Mouse (Mus musculus) mature B cell (primary cell): ENCODE measurements at regions not wholly inside any gene's neighbourhood (a gene's known extent, or its start where the extent isn't known, plus 50 kb on each side); places are given as distances from the start of the nearest gene placed in this dataset.

ENCODE experiments used
- in situ Hi-C: fragments of 300-500 bp; cut with MboI; formaldehyde crosslinking; loops from 2 replicates; pipeline ENCODE4 v1.14.3; 2019

DNA sequence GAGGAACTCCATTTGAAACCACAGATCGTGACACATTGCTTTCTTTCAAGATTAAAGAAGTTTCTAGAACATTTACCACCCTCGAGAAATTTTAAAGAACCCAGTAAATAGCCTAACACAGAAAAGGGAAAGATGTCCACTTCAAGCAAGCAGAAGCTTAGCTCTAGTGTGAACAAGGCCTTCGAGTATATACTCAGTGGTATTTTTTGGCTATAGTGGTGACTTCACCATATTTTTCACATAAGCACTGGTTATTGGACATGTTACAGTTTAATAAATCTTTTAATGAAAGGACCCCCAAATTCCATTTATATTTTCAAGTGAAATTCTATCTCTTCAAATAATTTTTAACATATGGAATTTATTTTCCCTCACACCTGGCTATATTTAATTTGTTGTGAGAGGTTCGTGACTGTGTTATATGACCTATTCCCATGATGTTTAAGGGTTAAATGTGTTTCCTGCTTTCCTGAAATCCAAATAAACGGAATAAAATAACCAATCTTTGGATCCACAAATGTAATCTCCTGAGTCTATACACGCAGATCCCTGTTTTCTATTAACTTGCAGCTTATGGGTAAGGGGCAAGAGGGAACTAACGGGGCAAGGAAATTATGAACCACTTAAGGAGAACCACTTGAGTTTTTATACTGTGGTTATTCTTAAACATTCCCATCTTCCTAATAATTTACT lies 60.6 kb upstream of the Tas2r134 start:
- in situ Hi-C loops, result no loop called here

DNA sequence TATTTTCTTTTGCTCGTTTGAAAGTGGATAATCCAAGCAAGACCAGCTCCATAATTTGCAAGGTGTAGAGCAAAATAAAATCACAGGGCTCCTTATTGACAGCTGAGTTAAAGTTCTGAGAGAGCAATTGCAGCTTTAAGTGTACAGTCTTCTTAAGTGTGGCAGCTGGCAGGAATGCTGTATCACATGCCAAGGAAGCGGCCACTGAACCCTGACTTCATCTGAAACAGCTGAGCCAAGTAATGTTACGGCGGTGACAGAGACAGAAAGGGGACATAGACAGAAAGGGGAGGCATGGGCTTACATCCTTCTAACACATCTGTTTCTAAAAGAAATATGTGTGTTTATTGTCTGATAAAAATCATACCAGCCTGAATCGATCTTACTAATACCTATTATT lies 63.4 kb upstream of the Tas2r134 start:
- in situ Hi-C loops, result no loop called here

DNA sequence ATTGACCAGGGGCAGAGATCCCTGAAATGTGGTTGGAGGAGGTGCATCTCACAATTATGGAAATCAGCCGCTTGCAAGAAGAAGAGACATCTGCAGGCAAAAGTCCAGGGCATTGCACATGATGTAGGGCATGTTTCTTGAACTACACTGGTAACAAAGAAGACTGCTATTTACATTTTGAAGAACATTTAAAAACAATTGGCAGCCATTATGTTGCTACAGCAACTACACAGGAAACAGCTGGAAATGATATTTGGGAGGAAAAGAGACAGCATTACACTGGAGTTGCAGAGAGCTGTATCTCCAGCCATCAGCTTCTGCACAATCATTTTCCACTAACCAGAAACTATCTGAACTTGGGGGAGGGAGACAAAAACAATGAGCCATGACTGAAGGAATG lies 64.1 kb upstream of the Tas2r134 start:
- in situ Hi-C loops, result no loop called here

DNA sequence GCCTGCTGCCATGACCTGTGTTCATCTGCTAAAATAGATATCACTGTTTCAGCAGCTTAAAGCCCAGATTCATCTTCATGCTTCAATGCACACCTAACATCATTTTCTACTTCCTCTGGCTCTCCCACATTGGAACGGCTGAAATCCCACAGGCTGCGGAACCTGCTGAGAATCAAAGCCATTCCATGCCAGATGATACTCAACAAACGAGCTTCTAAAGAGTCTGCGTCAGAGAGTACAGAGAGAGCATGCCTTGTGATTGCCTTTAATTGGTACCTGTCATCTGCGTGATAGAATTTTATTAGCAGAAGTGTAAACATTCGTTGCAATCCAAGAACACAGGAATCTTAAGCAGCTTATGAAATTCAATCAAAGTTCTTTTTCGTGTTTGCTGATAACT lies 76.4 kb upstream of the Tas2r134 start:
- in situ Hi-C loops, result no loop called here

DNA sequence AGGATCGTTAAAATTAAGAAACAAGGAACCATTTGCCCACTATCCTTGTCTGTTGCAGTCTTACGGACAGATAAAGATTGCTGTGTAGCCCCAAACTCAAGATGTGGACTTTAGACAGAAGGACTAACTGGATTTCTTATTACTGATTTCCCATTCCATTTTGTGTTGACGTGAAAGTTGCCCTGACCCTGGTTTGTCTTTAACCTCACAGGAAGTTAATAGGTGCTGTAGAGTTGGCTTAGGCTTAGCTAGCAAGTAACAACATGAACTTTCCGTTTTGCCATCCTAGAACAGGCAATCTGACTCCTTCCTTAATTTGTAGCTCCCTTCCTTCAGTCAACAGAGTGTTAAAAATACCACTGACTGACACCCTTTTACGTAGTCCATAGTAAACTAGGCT lies 78.2 kb upstream of the Tas2r134 start:
- in situ Hi-C loops, result no loop called here

DNA sequence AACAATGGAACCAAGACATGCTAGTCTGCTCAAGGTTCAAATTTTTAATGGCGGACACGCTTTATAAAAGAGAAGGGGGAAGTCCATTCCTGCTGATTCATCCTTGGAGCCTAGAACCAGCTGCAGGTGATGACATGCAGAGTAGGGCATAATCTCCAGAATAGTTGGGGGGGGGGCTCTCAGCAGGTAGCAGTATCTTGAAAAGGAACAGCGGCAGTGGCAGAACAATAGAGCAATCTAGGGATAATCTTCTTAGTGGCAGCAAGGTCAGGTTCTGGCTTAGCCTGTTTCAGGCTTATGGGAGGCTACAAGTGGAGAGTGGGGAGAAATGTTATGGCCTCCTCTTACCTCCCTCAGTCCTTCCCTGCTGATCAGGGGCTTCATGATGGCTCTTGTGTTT lies 81.1 kb upstream of the Tas2r134 start:
- in situ Hi-C loops, result no loop called here

DNA sequence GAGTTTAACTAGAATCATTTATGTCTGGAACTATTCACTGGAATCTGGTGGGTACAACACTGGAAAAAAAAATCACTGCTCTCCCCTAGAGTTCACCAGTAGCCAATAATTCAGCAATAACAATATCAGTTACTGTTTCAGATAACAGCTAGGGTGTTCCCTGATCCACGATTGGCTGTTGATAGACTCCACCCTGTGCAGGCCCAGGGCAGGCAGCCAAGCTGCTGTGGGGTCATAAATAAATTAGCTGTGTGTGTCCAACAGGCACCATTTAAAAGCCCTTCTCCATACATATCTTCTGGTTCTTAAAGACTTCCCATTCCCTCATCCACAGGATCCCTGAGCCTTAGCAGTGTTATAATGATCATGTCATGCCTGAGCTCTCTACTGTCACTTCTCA lies 83.4 kb upstream of the Tas2r134 start:
- in situ Hi-C loops, result no loop called here

DNA sequence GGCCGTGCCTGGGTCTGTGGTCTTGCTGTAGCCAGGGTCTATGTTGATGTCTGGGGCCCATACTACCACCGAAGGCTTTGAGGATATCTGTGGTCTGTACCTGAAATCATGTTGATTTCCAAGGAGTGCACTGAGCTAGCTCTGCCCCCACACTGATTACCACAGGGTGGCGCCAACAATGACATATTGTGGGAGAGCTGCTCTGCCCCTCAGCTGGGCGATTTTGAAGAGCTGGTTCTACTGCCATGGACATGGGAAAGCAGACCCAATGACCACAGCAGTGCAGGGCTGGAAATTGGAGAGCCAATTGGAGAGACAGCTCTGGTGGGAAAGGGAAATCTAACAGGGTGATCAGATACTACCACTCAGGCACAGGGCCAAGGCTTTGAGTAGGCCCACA lies 85.0 kb upstream of the Tas2r134 start:
- in situ Hi-C loops, result no loop called here

DNA sequence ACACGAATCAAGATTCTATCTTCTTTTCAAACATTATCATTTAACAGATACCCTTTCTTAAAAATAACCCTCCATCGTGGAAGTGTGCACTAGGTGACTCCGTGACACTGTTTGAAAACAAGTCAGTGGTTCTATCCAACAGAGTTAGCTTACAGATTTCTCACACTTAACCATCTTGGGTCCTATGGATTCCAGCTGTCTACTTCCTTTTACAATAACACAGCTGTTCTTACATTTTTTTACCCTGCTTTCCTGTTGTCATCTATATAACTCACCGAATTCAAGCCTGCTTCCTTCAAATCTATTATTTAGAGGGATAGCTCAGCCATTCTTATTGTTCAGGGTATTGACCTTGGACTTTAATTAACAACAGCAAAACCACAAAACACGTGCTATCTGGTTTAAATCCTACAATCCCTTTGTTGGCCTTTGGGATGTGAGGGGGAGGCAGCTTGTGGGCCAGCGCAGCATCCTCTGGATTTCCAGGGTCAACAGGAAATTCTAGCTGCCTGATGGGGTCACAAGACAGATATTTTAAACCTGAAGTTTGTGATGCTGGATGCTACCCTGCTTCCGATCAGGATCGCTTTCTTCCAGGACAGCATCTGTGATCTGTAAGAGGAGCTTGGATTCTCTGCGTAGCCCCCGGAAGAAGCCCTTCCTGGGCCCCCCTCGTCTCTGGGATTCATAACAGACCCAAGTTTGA lies 94.4 kb upstream of the Tas2r134 start:
- in situ Hi-C loops, result no loop called here

DNA sequence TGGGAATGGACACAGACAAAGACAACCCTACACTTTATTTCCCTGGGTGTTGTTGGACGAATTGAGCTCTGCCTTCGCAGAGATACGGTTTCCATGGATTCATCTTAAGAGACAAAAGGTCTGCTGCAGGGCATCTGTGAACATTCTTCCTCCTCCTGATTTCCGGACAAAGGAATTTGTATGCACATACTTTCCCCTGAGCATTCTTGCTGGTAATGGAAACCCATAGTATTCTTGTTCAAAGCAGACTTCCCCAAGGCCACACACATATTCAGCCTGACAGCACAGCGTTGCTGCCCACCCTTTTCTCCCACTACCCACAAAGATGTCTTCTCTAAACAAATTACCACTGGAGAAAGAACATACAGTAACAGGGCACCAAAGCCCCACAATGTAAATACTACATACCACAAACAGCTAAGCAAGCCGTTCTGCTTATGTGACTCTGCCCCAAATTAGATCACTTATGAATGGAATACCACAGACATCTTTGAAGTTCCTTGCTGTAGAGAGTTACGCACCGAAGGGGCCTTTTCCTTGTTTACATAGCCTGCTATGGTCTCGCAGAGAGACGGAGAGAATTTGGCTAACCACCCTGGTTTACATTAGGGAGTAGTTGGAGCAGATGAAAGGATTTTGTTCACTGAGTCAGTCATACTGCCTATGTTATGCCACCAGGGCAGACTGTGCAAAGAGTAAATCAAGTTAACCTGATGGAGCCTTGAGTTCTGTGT lies 96.0 kb upstream of the Tas2r134 start:
- in situ Hi-C loops, result no loop called here

DNA sequence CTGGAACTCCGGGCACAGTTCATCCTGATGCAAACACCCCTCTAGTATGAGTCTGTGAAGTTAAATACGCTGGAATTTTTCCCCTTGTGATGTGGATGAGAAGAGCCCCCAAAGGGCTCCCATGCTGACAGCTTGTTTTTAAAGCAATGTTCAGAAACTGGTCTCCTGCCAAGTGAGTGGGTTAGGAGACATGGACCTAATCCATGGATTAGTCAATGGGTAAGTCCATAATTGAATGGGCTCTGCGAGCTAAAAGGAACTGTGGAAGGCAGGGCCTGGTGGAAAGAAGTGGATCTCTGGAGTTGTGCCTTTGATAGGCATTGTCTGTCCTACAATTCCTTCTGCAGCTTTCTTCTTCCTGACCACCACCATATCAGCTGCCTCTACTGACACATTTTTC lies 104.5 kb upstream of the Tas2r134 start:
- in situ Hi-C loops, result no loop called here

DNA sequence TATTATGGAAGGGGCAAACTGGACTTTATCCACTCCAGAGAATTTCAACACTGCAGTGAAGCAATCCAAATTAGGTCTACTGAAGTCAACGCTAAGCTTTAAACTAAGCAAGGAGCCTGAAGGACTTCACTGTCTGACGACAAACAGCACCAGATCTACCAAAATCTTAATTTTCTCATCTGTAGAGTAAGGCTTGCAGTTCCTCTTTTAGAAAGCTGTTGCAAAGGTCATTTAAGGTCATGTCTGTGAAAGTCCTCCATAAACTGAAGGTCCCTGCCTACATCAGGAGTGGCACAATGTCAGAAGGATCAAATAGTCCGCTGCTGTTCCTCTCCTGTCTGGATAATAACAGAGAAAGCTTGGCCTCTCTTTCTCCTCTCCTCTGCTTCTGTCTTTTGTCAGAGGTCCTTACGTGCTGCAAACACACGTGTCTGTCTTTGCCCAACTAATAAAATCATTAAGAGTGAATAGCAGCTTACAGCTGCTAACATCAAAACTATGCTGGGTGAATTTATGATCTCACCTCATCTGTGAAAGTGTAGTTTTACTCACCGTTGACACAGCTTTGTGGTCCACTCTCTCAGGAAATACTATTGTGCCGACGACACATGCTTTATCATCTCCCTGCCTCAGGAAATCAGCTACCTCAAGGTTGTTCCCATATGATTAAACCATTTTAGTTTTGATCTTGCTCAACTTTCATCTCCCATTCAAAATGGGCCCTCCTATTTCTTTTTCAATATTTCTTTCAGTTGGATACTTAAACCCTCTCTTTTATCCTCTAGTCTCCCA lies 117.9 kb upstream of the Tas2r134 start:
- in situ Hi-C loops, result no loop called here

DNA sequence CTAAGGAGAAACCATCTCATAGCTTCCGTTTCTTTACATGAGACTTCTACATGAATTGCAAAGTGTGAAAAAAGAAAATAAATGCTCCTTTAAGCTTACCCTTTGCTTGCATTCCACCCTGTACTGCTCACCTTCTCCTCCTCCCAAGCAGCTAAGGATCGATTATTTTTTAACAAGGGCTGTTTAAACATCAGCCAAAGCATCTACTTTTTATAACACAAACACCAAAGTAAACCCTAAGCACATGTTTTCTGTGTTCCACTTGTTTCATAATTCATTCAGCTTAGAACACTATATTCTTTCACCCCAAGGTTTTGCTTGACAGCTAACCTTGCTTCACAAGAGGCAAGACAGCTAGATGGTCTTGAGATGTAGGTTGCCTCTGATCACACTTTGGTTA lies 129.4 kb upstream of the Tas2r134 start:
- in situ Hi-C loops, result no loop called here

DNA sequence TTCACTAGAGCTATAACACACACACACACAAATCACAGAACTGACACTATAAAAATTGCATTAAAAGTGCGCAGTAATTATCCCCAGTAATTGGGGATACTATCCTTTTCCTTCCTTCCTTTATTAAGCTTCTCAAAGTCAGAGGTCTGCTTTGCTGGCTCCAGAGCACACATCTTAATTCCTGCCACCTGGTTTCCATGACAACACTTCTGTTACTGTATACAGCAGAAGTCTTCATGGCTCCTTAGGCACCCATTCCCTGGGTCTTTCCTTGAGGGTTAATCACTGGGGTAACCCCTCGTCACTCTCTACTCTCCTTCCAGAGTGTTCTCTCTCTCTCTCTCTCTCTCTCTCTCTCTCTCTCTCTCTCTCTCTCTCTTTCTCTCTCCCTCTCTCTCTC lies 153.6 kb upstream of the Tas2r134 start:
- in situ Hi-C loops, result no loop called here

DNA sequence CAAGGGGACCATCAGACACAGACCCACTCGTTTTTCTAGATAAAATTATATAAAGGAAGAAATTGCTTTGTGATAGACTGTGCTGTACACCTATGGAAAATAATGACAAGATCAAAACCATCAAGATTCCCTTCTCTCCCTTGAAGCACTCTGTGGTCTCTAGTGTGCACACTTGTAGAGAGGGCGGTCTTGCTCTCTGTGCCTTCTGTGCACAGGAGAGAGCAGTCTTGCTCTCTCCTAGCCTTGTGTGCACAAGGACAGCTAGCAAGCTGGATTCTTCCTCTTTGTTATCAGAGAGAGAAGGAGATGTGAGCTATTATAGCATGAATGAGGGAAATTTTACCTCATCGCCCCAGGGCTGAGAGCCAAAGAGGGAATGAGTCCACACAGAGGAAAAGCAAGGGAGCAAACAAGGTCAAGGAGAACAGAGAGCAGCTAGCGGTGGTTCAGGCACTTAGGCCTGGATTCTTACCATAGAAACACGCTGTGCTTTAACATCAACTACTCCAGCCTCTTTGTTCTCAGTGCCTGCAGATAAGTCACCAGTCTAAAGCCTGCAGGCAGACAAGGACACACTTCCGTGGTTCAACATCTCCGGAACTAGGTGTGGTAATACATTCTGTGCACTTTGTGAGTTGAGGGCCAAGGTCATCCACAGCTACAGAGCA lies 160.2 kb upstream of the Tas2r134 start:
- in situ Hi-C loops, result no loop called here

DNA sequence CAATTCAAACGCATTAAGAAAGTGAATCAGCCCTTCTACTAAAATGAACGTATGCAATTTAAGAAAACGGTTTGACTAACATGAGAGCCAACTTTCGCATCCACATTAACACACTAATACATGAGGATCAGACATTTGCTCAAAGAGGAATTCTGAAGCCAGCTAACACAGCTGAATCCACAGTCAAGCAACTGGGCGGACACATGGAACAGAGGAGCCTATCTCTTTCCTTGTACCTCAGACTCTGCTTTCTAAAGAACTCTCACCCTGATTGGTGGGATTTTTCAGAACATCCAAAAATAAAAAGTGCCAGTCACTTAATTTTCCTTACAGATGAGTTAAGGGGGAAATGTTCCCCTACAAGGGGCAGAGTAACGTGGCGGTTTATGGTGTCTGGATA lies 161.3 kb upstream of the Tas2r134 start:
- in situ Hi-C loops, result no loop called here

DNA sequence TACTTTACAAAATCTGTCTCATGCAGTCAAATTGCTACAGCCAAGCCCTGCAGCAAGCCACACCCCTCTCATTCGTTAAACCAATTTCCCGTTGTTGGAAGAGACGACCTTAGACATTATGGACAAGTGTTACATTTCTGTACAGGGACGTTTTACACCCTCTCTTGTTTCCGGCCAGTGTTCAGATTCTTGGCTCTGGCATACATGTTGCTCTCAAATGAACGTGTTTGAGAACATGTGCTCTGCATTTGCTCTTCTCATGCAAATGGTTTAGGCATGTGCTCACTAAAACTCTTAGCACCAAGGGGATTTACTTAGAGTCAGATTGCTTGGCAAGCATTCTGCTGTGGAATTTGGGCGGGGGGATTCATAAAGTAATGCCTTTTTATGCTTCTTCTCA lies 161.7 kb upstream of the Tas2r134 start:
- in situ Hi-C loops, result no loop called here

DNA sequence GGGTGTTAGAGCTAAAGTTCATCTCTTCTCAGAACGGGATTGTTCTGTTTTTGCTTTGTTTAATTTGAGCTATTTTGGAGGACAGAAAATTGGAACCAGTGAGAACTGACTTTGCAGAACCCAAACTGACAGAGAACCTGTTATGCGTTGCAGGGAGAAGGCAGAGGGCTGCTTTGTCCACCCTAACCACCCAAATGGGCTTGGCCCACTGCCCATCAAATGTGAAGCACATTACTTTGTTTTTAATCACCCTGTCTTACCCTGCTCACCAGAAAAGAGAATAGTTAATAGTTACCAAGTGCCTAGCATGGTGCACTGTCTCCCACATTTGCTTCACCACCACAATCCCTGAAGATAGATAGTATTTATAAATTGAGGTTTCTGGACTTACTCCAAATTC lies 163.0 kb upstream of the Tas2r134 start:
- in situ Hi-C loops, result no loop called here

DNA sequence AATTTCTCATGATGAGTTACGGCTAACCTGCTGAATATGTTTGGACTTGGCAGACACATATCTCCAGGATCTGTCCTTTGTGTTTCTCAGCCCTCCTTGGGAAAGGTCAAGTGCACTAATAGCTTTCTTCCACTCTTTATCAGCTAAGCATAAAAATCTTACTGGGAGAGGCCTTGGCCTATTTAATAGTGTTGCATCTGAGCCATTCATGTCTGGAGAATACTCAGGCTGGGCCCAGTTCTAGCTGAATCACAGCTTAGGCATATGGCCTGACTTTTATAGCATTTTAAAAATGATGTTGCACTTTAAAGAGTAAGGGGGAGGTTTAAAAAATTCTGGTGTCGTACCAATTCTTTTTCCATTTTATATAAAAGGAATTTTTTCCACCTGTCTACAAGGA lies 166.4 kb upstream of the Tas2r134 start:
- in situ Hi-C loops, result no loop called here

DNA sequence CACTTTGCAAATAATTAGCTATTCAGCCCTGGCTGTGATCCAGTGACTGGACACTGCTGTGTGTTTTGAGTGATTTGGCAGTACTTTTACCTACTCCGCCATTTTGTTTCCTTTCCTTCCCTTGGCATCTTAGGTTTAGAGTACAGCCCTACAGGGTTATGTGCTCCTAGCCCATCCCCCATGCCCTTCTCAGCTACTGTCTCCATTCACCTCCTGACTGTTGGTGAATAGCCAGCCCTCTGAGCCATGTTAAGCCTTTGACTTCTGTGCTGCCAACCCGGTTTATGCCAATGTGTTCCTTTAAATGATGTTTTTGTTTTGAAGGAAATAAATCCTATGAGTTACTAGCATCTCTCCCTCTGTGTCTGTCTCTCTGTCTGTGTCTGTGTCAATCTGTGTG lies 167.8 kb upstream of the Tas2r134 start:
- in situ Hi-C loops, result no loop called here

DNA sequence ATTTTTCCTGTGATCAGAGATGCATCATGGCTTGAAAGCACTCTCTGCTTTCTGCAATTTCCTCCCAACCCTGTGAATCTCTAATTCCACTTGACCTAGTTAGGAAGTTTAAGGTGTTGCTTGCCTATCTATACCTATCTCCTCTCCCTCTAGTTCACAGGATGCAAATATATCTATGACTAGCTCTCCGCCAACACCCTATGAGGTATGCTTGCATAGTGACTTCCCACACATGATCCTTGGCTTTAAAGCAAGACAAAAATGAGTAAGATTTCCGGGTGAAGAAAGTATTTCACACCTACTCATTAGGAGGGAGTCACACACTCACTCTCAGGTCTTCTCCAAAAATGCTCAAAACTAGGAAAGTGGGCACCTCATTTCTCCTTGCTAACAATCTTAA lies 169.6 kb upstream of the Tas2r134 start:
- in situ Hi-C loops, result no loop called here

DNA sequence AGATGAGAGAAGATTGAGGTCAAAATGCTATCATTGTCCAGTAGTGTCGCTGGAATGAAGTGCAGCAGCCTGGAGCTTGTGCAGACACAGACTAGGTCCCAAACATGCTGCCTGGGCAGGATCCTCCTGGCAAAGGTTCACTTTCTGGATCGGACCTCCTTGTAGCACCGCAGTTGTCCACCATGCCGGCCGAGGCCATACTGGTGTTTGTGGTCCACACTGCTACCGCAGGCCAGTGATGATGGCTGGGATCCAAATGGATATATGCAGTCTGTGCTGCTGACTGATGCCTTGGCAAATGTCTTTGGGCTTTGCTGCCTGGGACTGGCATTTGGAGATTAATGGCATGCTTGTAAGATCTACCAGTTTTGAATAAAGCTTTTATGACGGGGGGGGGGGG lies 174.5 kb upstream of the Tas2r134 start:
- in situ Hi-C loops, result no loop called here
